Mouse (Mus musculus): ENCODE results near the gene Eif1b.
A peak's percentile ranks its signal among the peaks of the same experiment; 100 is the strongest.

Gene Eif1b

GRCm38 (mm10) chr9:120492010-120492399 is at the start of gene Eif1b:
TSS of gene Eif1b (plus strand) at chr9:120492232.
- no peak for DNase-seq (ENCODE audit: low spot score)

GRCm38 (mm10) chr9:120444642-120445041 is 47.4 kb upstream of the Eif1b start:
- DNase-seq (ENCODE audit: low spot score) = no peak

GRCm38 (mm10) chr9:120449696-120450329 is 42.2 kb upstream of the Eif1b start:
- DNase-seq (ENCODE audit: low spot score) = no peak

- peak; percentile 77 for DNase-seq (ENCODE audit: low spot score)
Measured at GRCm38 (mm10) chr9:120455768-120456655, 36.0 kb upstream of the Eif1b start.

DNA sequence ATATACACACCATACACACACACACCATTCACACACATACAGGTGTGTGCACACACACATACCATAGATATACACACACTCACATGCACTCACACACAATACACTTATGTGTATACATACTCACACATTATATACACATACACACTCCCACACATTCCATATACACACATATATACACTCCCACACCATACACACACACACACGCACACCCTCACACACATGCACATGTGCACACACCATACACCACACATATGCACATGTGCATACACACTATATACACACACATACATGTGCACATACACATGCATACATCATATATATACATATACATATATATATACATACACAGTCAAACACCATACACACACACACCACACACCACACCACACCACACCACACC is 21.6 kb upstream of the Eif1b start:
- no peak for DNase-seq (ENCODE audit: low spot score)

DNA sequence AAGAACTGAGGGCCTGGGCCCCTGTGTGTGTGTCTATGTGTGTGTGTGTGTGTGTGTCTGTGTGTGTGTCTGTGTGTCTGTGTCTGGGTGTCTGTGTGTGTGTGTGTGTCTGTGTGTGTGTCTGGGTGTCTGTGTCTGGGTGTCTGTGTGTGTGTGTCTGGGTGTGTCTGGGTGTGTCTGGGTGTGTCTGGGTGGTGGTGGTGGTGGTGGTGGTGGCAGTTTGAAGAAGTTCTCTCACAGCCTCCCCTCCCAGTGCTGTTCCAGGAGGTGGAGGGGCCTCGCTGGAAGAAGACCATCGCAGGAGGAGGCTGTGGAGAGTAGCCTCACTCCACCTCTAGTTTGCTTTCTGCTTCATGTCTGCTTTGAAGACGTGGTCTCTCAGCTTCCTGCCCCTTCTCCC is 10.4 kb upstream of the Eif1b start:
- DNase-seq (ENCODE audit: low spot score) = no peak

DNA sequence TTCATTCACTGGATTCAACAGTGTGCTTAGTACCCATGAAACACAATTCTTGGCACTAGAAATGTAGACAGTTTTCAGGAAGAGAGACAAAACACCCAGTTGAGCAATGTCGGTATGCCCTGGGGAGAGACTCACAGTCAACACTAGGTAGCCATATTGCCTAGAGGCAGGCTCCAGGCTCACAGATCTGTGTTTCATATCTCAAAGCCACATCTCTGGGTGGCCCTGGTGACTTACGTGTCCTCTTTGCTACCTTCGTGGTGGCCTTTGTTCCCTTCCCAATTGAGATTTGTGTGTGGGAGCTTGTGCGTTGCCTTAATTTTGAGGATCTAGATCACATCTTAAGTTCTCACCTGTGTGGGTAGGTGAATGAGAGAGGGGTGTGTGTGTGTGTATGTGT is 9.7 kb upstream of the Eif1b start:
- no peak for DNase-seq (ENCODE audit: low spot score)

- no peak for DNase-seq (ENCODE audit: low spot score)
Measured at GRCm38 (mm10) chr9:120483101-120483500, 8.9 kb upstream of the Eif1b start.

- DNase-seq (ENCODE audit: low spot score) = no peak
Measured at GRCm38 (mm10) chr9:120487076-120487475, 5.0 kb upstream of the Eif1b start.

DNA sequence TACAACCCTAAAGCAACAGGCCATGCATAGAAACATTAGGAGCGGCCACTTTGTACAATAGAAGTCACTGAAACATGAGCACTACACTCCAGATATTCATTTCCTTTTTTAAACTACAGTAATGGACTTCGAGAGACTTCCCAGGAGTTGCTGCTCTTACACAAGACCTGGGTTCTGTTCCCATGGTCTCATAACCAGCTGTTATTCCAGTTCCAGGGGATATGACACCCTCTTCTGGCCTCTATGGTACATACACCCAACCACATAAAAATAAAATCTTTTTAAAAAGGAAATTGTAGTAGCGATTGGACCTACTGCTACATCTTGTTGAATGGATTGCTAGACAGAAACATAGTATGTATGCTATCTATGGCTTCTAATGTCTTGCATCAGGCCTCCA is 523 bp upstream of the Eif1b start:
- DNase-seq (ENCODE audit: low spot score) = peak; percentile 45

DNA sequence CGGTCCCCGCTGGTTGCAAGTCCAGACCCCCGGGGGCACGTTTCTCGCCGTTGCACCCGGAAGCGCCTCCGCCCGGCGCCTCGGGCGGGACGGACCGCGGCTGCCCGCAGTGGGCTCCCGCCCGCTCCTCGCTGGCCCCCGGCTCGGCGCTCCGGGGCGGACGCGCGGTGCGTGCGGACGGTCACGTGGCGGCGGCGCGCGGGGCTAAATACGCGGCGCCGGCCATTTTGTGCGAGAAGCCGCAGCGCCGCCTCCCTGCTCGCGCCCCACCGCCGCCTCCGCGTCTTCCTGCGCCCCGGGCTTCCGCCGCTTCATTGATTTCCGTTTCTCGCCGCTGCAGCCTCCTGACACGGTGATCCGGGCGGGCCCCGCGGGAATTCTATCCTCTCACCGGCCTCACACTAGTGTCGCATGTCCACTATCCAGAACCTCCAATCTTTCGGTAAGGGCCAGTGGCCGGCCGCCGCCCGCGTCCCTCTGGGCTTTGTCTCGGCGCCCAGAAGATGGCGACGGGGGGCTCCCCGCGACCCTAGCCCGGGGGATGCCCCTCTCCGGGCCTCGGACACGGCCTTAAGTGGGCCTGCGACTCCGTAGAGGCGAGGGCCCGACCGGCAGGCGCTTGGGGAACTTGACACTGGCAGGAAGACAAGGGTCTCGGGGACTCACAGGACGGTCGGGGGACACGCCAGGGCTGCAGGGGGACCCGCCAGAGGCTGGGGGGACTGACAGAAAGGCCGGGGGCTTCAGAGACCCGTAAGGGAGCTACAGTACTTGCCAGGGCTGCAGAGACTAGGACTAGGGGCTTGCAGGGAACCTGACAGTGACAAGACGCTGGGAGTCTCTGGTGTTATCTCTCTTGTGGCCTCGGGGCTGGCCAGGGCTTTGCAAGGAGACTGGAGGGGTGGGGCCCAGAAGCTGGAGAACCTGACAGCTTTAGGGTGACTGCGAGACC is 644 bp downstream of the Eif1b start:
- peak; percentile 86 for DNase-seq (ENCODE audit: low spot score)

- no peak for DNase-seq (ENCODE audit: low spot score)
Measured at GRCm38 (mm10) chr9:120493781-120494180, 1.7 kb downstream of the Eif1b start.

DNA sequence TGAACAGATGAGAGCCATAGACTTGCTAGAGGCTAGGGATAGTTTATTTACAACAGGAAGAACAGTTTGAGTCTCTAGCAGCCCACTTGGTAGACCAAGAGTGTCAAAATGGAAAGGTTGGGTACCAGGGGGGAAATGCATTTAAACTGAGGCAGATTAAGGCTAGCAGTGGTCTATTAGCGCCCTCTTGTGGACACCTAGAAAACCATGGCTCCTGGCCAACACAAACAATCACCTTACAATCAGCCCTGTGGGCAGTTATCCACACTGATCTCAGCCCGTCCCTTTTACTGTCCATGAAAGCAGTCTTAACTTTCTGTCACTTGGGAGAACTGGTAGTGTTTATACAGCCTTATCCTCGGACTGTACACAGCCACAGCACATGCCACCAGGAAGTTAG is 4.7 kb downstream of the Eif1b start:
- DNase-seq (ENCODE audit: low spot score) = peak; percentile 91

DNA sequence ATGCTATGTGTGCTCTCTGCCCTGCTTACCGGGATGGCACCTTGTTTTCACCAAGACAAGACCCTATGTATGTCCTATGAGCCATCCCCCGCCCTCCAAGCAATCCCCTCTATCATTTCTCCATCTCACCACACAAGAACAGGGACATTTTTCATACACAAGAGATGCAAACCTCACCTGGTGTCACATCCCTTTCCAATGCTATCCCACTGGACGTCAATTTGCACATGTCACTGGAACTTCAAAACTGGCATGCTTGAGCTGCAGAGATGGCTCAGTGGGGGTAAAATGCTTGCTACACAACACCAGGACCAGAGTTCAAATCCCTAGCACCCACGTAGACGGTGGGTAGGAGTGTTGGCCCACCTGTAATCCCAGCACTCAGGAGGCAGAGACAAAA is 6.0 kb downstream of the Eif1b start:
- no peak for DNase-seq (ENCODE audit: low spot score)

GRCm38 (mm10) chr9:120501191-120501902 is 9.3 kb downstream of the Eif1b start:
- peak; percentile 54 for DNase-seq (ENCODE audit: low spot score)

GRCm38 (mm10) chr9:120502013-120502412 is 10.0 kb downstream of the Eif1b start:
- peak; percentile 95 for DNase-seq (ENCODE audit: low spot score)

GRCm38 (mm10) chr9:120504423-120504822 is 12.4 kb downstream of the Eif1b start:
- no peak for DNase-seq (ENCODE audit: low spot score)

- peak; percentile 43 for DNase-seq (ENCODE audit: low spot score)
Measured at GRCm38 (mm10) chr9:120511781-120512180, 19.7 kb downstream of the Eif1b start.

- DNase-seq (ENCODE audit: low spot score) = no peak
Measured at GRCm38 (mm10) chr9:120516720-120517119, 24.7 kb downstream of the Eif1b start.

GRCm38 (mm10) chr9:120518946-120519345 is 26.9 kb downstream of the Eif1b start:
- DNase-seq (ENCODE audit: low spot score) = no peak

DNA sequence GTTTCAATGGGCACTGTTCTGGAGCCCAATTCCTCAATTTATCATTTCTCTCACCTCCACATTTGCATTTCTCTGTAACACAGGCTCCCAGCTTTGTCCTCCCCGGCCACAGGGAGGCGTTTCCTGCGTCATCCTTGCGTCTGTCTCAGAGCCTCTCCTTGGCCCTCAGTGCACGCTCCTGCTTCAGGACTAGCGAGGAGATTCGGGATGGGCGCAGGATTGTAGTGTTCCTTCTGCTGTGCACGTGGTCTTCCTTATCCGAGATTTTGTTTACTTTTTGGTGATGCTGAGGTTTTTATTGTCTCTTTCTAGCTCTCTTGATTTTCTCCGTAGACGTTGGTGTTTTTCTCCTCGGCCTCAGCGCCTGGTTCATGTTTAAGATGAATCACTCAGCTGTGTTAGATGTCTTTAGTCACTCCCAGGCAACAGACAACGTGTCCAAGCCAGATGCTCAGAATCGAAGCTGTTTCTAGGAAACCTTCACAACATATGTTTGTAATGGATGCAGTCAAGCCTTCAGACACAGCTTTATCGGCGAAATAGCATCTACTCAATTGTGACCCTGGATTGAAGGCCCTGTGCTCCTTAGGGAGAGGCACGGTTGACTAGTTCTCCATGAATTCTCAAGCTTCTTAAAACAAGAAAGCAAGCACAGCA is 27.6 kb downstream of the Eif1b start:
- no peak for DNase-seq (ENCODE audit: low spot score)
